Mouse (Mus musculus): Measurements from ENCODE around the gene Ybx3. TPM values are rescaled to one million over a fixed set of nuclear protein-coding genes. Genes with fewer than 3 reads are reported as not detected.

Ybx3 gene
- polyA plus RNA-seq, 1 experiment: 357 TPM

DNA sequence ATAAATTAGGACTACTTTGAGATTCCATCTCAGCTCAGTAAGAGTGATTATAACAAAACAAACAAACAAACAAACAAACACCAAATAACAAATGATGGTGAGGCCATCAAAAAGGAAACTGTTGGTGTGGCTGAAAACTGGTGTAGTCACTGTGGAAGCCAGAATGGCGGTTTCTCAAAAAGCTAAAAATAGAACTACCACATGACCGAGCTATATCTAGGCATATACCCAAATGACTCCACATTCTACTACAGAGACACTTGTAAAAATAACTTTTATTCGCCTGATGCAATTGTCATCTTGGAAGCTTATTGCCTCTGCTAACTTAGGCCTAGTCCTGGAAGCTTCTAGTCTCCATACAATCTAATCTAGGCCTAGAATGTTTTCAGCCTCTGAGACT is 16.0 kb upstream of the Ybx3 start:
- Histone ChIP-seq H3K36me3 (ENCODE audit: control insufficient read depth, insufficient read depth, low read length, poor library complexity, severe bottlenecking) (no peaks in the 10 kb centered on the region), H3K27me3 (ENCODE audit: control insufficient read depth, insufficient read depth, low read length, poor library complexity, severe bottlenecking) (no peaks in the 10 kb centered on the region), H3K4me3 (ENCODE audit: low read depth, low read length) (no peak overlapping the region), H3K27ac (ENCODE audit: insufficient read depth, low read length) (no peak overlapping the region), H3K4me1 (ENCODE audit: control insufficient read depth, insufficient read depth, low read length) (no peaks in the 10 kb centered on the region), H3K9ac (ENCODE audit: low read depth, poor library complexity, severe bottlenecking) (no peak overlapping the region), H3K9me3 (replicated peaks; ENCODE audit: control insufficient read depth, insufficient read depth, low read length, poor library complexity, severe bottlenecking) (no peaks in the 10 kb centered on the region)
- TF ChIP-seq EP300 (IDR thresholded peaks at IDR 0.05; ENCODE audit: insufficient read depth, low read depth, low read length): no peak
- no peak for TF ChIP-seq CTCF (IDR thresholded peaks at IDR 0.05; ENCODE audit: low read depth, low read length)
- TF ChIP-seq POLR2A (IDR thresholded peaks at IDR 0.05; ENCODE audit: insufficient read depth, low read length): no peak

DNA sequence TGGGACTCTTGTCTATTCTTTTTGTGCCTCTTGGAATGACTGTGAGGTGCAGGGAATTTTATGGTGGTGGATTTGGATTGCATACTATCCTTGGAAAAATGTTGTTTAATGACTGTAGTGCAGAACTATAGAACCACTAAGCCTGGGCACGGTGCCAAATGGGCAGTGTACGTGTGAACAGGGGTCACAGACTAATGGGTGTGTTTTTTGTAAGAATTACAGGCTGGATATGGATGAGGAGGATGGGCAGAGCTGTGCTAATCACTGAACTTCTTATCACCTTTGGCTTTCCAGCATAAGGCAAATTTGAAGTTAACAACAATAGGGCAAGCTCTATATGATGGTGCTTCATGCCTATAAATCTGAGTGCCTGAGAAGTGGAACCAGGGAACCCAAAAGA is 14.8 kb upstream of the Ybx3 start:
- Histone ChIP-seq H3K36me3 (ENCODE audit: control insufficient read depth, insufficient read depth, low read length, poor library complexity, severe bottlenecking) (no peaks in the 10 kb centered on the region), H3K4me1 (ENCODE audit: control insufficient read depth, insufficient read depth, low read length) (no peaks in the 10 kb centered on the region), H3K9me3 (replicated peaks; ENCODE audit: control insufficient read depth, insufficient read depth, low read length, poor library complexity, severe bottlenecking) (no peaks in the 10 kb centered on the region), H3K9ac (ENCODE audit: low read depth, poor library complexity, severe bottlenecking) (no peak overlapping the region), H3K4me3 (ENCODE audit: low read depth, low read length) (no peak overlapping the region), H3K27ac (ENCODE audit: insufficient read depth, low read length) (no peak overlapping the region), H3K27me3 (ENCODE audit: control insufficient read depth, insufficient read depth, low read length, poor library complexity, severe bottlenecking) (no peaks in the 10 kb centered on the region)
- TF ChIP-seq POLR2A (IDR thresholded peaks at IDR 0.05; ENCODE audit: insufficient read depth, low read length) (no peak), CTCF (IDR thresholded peaks at IDR 0.05; ENCODE audit: low read depth, low read length) (no peak), EP300 (IDR thresholded peaks at IDR 0.05; ENCODE audit: insufficient read depth, low read depth, low read length) (no peak)

DNA sequence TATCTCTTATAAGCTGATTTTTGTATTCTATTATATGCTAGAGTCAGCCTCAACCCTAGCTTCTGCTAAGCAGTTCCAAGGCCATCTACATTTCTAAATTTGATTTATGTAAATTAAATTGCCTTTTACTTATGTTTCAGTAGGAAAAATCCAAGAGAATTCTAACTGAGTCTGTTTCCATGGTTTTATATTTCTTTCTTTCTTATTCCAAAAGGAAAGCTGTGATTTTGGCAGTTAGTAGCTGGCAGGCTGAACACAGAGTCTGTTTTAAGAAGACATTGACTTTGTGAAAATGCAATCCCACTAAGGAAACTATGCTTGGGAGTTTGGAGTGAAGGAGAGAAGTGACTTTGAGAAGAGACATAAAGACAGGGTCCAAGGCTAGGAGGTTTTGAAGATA is 14.3 kb upstream of the Ybx3 start:
- Histone ChIP-seq H3K4me3 (ENCODE audit: low read depth, low read length) (no peak overlapping the region), H3K27ac (ENCODE audit: insufficient read depth, low read length) (no peak overlapping the region), H3K9me3 (replicated peaks; ENCODE audit: control insufficient read depth, insufficient read depth, low read length, poor library complexity, severe bottlenecking) (no peaks in the 10 kb centered on the region), H3K4me1 (ENCODE audit: control insufficient read depth, insufficient read depth, low read length) (no peaks in the 10 kb centered on the region), H3K36me3 (ENCODE audit: control insufficient read depth, insufficient read depth, low read length, poor library complexity, severe bottlenecking) (no peaks in the 10 kb centered on the region), H3K27me3 (ENCODE audit: control insufficient read depth, insufficient read depth, low read length, poor library complexity, severe bottlenecking) (no peaks in the 10 kb centered on the region), H3K9ac (ENCODE audit: low read depth, poor library complexity, severe bottlenecking) (no peak overlapping the region)
- TF ChIP-seq POLR2A (IDR thresholded peaks at IDR 0.05; ENCODE audit: insufficient read depth, low read length): no peak

DNA sequence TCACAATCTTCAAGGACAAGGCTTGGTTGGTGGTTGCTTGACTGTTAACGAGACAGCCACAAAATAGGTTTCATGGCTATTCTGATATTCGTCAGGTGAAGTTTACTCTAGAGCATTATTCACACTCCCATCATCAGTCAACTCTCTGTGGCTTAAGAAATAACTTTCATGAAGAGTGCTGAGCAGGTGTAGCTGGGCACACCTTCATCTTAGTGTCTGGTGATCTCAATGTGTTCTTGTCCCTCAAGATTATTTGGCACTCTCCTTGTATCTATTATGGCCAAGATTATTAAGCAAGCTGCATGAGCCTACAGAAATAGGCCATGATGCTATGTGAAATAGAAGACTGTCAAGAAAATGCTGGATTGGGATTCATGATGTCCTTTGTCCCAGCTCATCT is 13.0 kb upstream of the Ybx3 start:
- Histone ChIP-seq H3K27ac (ENCODE audit: insufficient read depth, low read length) (no peak overlapping the region), H3K9ac (ENCODE audit: low read depth, poor library complexity, severe bottlenecking) (no peak overlapping the region), H3K36me3 (ENCODE audit: control insufficient read depth, insufficient read depth, low read length, poor library complexity, severe bottlenecking) (no peaks in the 10 kb centered on the region), H3K4me3 (ENCODE audit: low read depth, low read length) (no peak overlapping the region), H3K27me3 (ENCODE audit: control insufficient read depth, insufficient read depth, low read length, poor library complexity, severe bottlenecking) (no peaks in the 10 kb centered on the region), H3K9me3 (replicated peaks; ENCODE audit: control insufficient read depth, insufficient read depth, low read length, poor library complexity, severe bottlenecking) (no peaks in the 10 kb centered on the region), H3K4me1 (ENCODE audit: control insufficient read depth, insufficient read depth, low read length) (no peaks in the 10 kb centered on the region)
- no peak for TF ChIP-seq EP300 (IDR thresholded peaks at IDR 0.05; ENCODE audit: insufficient read depth, low read depth, low read length)
- TF ChIP-seq CTCF (IDR thresholded peaks at IDR 0.05; ENCODE audit: low read depth, low read length): no peak
- no peak for TF ChIP-seq POLR2A (IDR thresholded peaks at IDR 0.05; ENCODE audit: insufficient read depth, low read length)

DNA sequence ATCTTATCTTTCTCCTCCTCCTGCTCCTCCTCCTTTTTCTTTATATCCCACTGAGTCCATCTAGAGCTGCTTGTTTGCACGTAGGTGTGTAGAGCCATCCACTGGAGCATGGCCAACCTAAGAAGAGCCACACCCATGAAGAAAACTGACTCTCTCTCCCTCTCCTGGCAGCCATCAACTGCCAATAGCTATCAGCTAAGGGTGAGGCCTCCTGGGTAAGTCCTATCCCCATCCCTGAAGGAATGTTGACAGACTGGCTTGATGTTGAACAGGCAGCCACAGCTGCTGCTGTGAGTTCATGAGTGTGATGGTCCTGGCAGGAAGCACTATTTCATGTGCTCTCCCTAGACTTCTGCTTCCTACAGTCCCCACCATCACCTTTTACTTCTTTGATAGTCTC is 8.4 kb upstream of the Ybx3 start:
- TF ChIP-seq CTCF (IDR thresholded peaks at IDR 0.05; ENCODE audit: low read depth, low read length) (no peak), POLR2A (IDR thresholded peaks at IDR 0.05; ENCODE audit: insufficient read depth, low read length) (no peak), EP300 (IDR thresholded peaks at IDR 0.05; ENCODE audit: insufficient read depth, low read depth, low read length) (no peak)
- Histone ChIP-seq H3K36me3 (ENCODE audit: control insufficient read depth, insufficient read depth, low read length, poor library complexity, severe bottlenecking) (no peaks in the 10 kb centered on the region), H3K27ac (ENCODE audit: insufficient read depth, low read length) (no peak overlapping the region), H3K9ac (ENCODE audit: low read depth, poor library complexity, severe bottlenecking) (no peak overlapping the region), H3K27me3 (ENCODE audit: control insufficient read depth, insufficient read depth, low read length, poor library complexity, severe bottlenecking) (no peaks in the 10 kb centered on the region), H3K9me3 (replicated peaks; ENCODE audit: control insufficient read depth, insufficient read depth, low read length, poor library complexity, severe bottlenecking) (no peaks in the 10 kb centered on the region), H3K4me3 (ENCODE audit: low read depth, low read length) (no peak overlapping the region), H3K4me1 (ENCODE audit: control insufficient read depth, insufficient read depth, low read length) (no peaks in the 10 kb centered on the region)

DNA sequence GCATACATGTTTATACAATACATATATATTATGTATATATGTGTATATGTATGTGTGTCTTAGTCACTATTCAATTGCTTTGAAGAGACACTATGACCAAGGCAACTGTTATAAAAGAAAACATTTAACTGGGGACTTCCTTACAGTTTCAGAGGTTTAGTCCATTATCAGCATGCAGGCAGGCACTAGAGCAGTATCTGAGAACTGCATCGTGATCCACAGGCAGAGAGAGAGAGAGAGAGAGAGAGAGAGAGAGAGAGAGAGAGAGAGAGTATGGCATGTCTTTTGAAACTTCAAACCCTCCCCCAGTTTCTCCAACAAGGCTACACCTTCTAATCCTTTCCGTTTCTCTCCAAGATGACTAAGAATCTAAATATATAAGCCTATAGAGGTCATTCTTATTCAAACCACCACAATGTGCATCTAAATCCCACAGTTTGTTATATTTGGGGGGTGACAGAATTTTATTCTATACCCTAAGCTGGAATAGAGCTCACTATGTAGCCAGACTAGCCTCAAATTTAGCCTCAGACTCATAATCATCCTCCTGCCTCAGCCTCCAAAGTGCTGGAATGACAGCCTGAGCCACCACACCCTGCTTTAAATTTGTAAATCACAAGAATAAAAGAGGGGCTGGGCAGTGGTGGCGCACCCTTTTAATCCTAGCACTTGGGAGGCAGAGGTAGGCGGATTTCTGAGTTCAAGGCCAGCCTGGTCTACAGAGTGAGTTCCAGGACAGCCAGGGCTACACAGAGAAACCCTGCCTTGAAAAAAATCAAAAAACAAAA is 5.8 kb upstream of the Ybx3 start:
- Histone ChIP-seq H3K4me3 (ENCODE audit: low read depth, low read length) (no peak overlapping the region), H3K27me3 (ENCODE audit: control insufficient read depth, insufficient read depth, low read length, poor library complexity, severe bottlenecking) (no peaks in the 10 kb centered on the region), H3K27ac (ENCODE audit: insufficient read depth, low read length) (no peak overlapping the region), H3K36me3 (ENCODE audit: control insufficient read depth, insufficient read depth, low read length, poor library complexity, severe bottlenecking) (no peaks in the 10 kb centered on the region), H3K9ac (ENCODE audit: low read depth, poor library complexity, severe bottlenecking) (no peak overlapping the region), H3K9me3 (replicated peaks; ENCODE audit: control insufficient read depth, insufficient read depth, low read length, poor library complexity, severe bottlenecking) (no peaks in the 10 kb centered on the region), H3K4me1 (ENCODE audit: control insufficient read depth, insufficient read depth, low read length) (no peaks in the 10 kb centered on the region)
- TF ChIP-seq POLR2A (IDR thresholded peaks at IDR 0.05; ENCODE audit: insufficient read depth, low read length) (no peak), EP300 (IDR thresholded peaks at IDR 0.05; ENCODE audit: insufficient read depth, low read depth, low read length) (no peak), CTCF (IDR thresholded peaks at IDR 0.05; ENCODE audit: low read depth, low read length) (no peak)

All from ES-Bruce4 (cell line).